Mouse (Mus musculus) limb, embryonic 11.5 days (tissue): ENCODE data around the gene March8. TPM values are rescaled to one million over a fixed set of nuclear protein-coding genes. Genes with fewer than 3 reads are reported as not detected.

Experiments used
- ATAC-seq: fragments of 200-750 bp; cut with Nextera tagmentation; 2 replicates; pipeline ENCODE4 v1.8.0; 2017; ENCODE audit warnings: low read depth; ENCODE audit not compliant: insufficient number of reproducible peaks, low FRiP score, low TSS enrichment
- DNase-seq: peaks from one replicate; pipeline ENCODE4 v3.0.0-alpha.2; 2015; ENCODE audit warnings: low spot score
- H3K27ac ChIP-seq: fragments of 300-500 bp; sonication (generic); replicated peaks from 2 replicates; pipeline ENCODE4 v1.5.1; 2014; ENCODE audit warnings: low read depth, mild to moderate bottlenecking, low read length
- H3K27me3 ChIP-seq: fragments of 300-500 bp; sonication (generic); 2 replicates; pipeline ENCODE4 v1.6.1; 2014; ENCODE audit warnings: mild to moderate bottlenecking, low read length, mixed read lengths; ENCODE audit not compliant: control insufficient read depth, insufficient read depth
- H3K36me3 ChIP-seq: fragments of 300-500 bp; sonication (generic); 2 replicates; pipeline ENCODE4 v1.6.1; 2014; ENCODE audit warnings: mild to moderate bottlenecking, low read length, moderate library complexity, mixed read lengths; ENCODE audit not compliant: control insufficient read depth, insufficient read depth
- H3K4me1 ChIP-seq: fragments of 300-500 bp; sonication (generic); 2 replicates; pipeline ENCODE4 v1.6.1; 2014; ENCODE audit warnings: low read length, mixed read lengths; ENCODE audit not compliant: control insufficient read depth, insufficient read depth
- H3K4me2 ChIP-seq: fragments of 300-500 bp; sonication (generic); 2 replicates; pipeline ENCODE4 v1.6.1; 2014; ENCODE audit warnings: low read depth, mild to moderate bottlenecking, moderate library complexity; ENCODE audit not compliant: severe bottlenecking
- H3K4me3 ChIP-seq: fragments of 300-500 bp; sonication (generic); 2 replicates; pipeline ENCODE4 v1.5.1; 2014; ENCODE audit warnings: low read depth, low read length
- H3K9ac ChIP-seq: fragments of 300-500 bp; sonication (generic); 2 replicates; pipeline ENCODE4 v1.6.1; 2014; ENCODE audit warnings: mild to moderate bottlenecking, low read length
- H3K9me3 ChIP-seq: fragments of 300-500 bp; sonication (generic); 2 replicates; pipeline ENCODE4 v1.6.1; 2016; ENCODE audit warnings: low read length; ENCODE audit not compliant: control insufficient read depth
- WGBS: fragments of 180-500 bp; shearing (Covaris S2); extraction: QIAGEN DNeasy Blood & Tissue Kit; methylation state at CpG from one replicate; pipeline ENCODE4 v1.1.7; 2014; 5-methylcytosine and 5-hydroxymethylcytosine counted together
- polyA plus RNA-seq: library from polyadenylated mRNA; unstranded; fragments of >200 nt; fragmentation: Nextera tagmentation; extraction: Ambion mirVana; gene quantifications from 2 replicates; pipeline ENCODE4 v1.2.1, GENCODE M21; 2014

March8 gene
- polyA plus RNA-seq, 1 experiment from 2014 or later = 17.0 TPM

- Histone ChIP-seq H3K4me1 (no peaks in the 10 kb centered on the region), H3K9me3 (no peaks in the 10 kb centered on the region), H3K4me3 (no peak overlapping the region), H3K9ac (no peak overlapping the region), H3K27me3 (no peaks in the 10 kb centered on the region), H3K4me2 (no peak overlapping the region), H3K27ac (no peak overlapping the region), H3K36me3 (0 out of 2 replicates have a peak, but pooled peaks cover 1% of the 10 kb centered on the region)
- ATAC-seq (no peak), DNase-seq (no peak)
- 65% methylated on average over 5 of the region's 5 CpGs for WGBS
Measured at GRCm38 (mm10) chr6:116406680-116407079, 68.9 kb downstream of the March8 start.

- Histone ChIP-seq H3K4me2 (no peak overlapping the region), H3K4me1 (no peaks in the 10 kb centered on the region), H3K27me3 (no peaks in the 10 kb centered on the region), H3K36me3 (no peaks in the 10 kb centered on the region), H3K4me3 (no peak overlapping the region), H3K9me3 (no peaks in the 10 kb centered on the region), H3K27ac (no peak overlapping the region), H3K9ac (no peak overlapping the region)
- ATAC-seq = no peak
- WGBS = 91% methylated on average over 4 of the region's 4 CpGs
- DNase-seq = no peak
Measured at GRCm38 (mm10) chr6:116407216-116407615, 69.4 kb downstream of the March8 start.

GRCm38 (mm10) chr6:116407956-116408657, 70.3 kb downstream of the March8 start:
- no peaks in the 10 kb centered on the region for H3K4me1 ChIP-seq
- DNase-seq (no peak), ATAC-seq (no peak)
- H3K9me3 ChIP-seq = no peaks in the 10 kb centered on the region
- H3K4me2 ChIP-seq = no peak overlapping the region
- no peak overlapping the region for H3K4me3 ChIP-seq
- H3K27ac ChIP-seq = no peak overlapping the region
- H3K9ac ChIP-seq = no peak overlapping the region
- no peaks in the 10 kb centered on the region for H3K27me3 ChIP-seq
- H3K36me3 ChIP-seq = no peaks in the 10 kb centered on the region
- 64% methylated on average over 6 of the region's 6 CpGs for WGBS

- Histone ChIP-seq H3K4me2 (no peak overlapping the region), H3K9ac (no peak overlapping the region), H3K9me3 (no peaks in the 10 kb centered on the region), H3K27me3 (no peaks in the 10 kb centered on the region), H3K27ac (no peak overlapping the region), H3K36me3 (no peaks in the 10 kb centered on the region), H3K4me1 (no peaks in the 10 kb centered on the region), H3K4me3 (no peak overlapping the region)
- no peak for ATAC-seq
- DNase-seq = no peak
- 95% methylated on average over 10 of the region's 10 CpGs for WGBS
Measured at GRCm38 (mm10) chr6:116410436-116410835, 72.6 kb downstream of the March8 start.

GRCm38 (mm10) chr6:116411716-116412115, 73.9 kb downstream of the March8 start:
- no peak overlapping the region for H3K27ac ChIP-seq
- H3K36me3 ChIP-seq = no peaks in the 10 kb centered on the region
- no peak overlapping the region for H3K4me2 ChIP-seq
- no peak for ATAC-seq
- WGBS = 76% methylated on average over 3 of the region's 3 CpGs
- H3K4me3 ChIP-seq = no peak overlapping the region
- H3K27me3 ChIP-seq = no peaks in the 10 kb centered on the region
- H3K9ac ChIP-seq = no peak overlapping the region
- H3K9me3 ChIP-seq = no peaks in the 10 kb centered on the region
- DNase-seq = no peak
- no peaks in the 10 kb centered on the region for H3K4me1 ChIP-seq

GRCm38 (mm10) chr6:116412546-116413325, 74.9 kb downstream of the March8 start:
- no peak overlapping the region for H3K27ac ChIP-seq
- no peak overlapping the region for H3K4me2 ChIP-seq
- no peak overlapping the region for H3K9ac ChIP-seq
- H3K9me3 ChIP-seq = no peaks in the 10 kb centered on the region
- H3K27me3 ChIP-seq = no peaks in the 10 kb centered on the region
- DNase-seq (no peak), ATAC-seq (no peak)
- H3K36me3 ChIP-seq = no peaks in the 10 kb centered on the region
- 96% methylated on average over 14 of the region's 14 CpGs for WGBS
- H3K4me3 ChIP-seq = no peak overlapping the region
- H3K4me1 ChIP-seq = no peaks in the 10 kb centered on the region

GRCm38 (mm10) chr6:116415126-116415676, 77.4 kb downstream of the March8 start:
- 92% methylated on average over 12 of the region's 12 CpGs for WGBS
- H3K36me3 ChIP-seq = no peaks in the 10 kb centered on the region
- H3K27me3 ChIP-seq = no peaks in the 10 kb centered on the region
- ATAC-seq = no peak
- no peak overlapping the region for H3K4me3 ChIP-seq
- DNase-seq = no peak
- H3K9ac ChIP-seq = no peak overlapping the region
- no peaks in the 10 kb centered on the region for H3K9me3 ChIP-seq
- H3K4me1 ChIP-seq = no peaks in the 10 kb centered on the region
- H3K27ac ChIP-seq = no peak overlapping the region
- no peak overlapping the region for H3K4me2 ChIP-seq

GRCm38 (mm10) chr6:116416000-116416552, 78.3 kb downstream of the March8 start:
- ATAC-seq (no peak), DNase-seq (no peak)
- no peaks in the 10 kb centered on the region for H3K36me3 ChIP-seq
- H3K9ac ChIP-seq = no peak overlapping the region
- 86% methylated on average over 6 of the region's 6 CpGs for WGBS
- H3K4me1 ChIP-seq = no peaks in the 10 kb centered on the region
- no peak overlapping the region for H3K4me2 ChIP-seq
- H3K27me3 ChIP-seq = no peaks in the 10 kb centered on the region
- H3K4me3 ChIP-seq = no peak overlapping the region
- H3K27ac ChIP-seq = no peak overlapping the region
- H3K9me3 ChIP-seq = no peaks in the 10 kb centered on the region
